Mouse (Mus musculus) embryonic fibroblast, embryonic 13.5 days (primary cell): ENCODE data around the gene Gdpd3. TPM values are rescaled to one million over a fixed set of nuclear protein-coding genes. Genes with fewer than 3 reads are reported as not detected.

Experiments
- H3K27ac ChIP-seq: 2 replicates; pipeline ENCODE4 v1.5.1; 2012; ENCODE audit warnings: low read length, control low read depth, inconsistent platforms; ENCODE audit not compliant: insufficient read depth
- H3K4me1 ChIP-seq: 2 replicates; pipeline ENCODE4 v1.6.1; 2011; ENCODE audit warnings: low read length; ENCODE audit not compliant: control insufficient read depth, insufficient read depth
- H3K4me3 ChIP-seq: 2 replicates; pipeline ENCODE4 v1.5.1; 2011; ENCODE audit warnings: mild to moderate bottlenecking, control low read depth, low read length; ENCODE audit not compliant: insufficient read depth
- CTCF ChIP-seq: IDR thresholded peaks from 2 replicates; pipeline ENCODE4 v1.5.1; 2011; ENCODE audit warnings: mild to moderate bottlenecking, control low read depth, low read length, moderate library complexity, borderline replicate concordance; ENCODE audit not compliant: insufficient read depth
- POLR2A ChIP-seq: IDR thresholded peaks from 2 replicates; pipeline ENCODE4 v1.6.1; 2011; ENCODE audit warnings: low read depth, mild to moderate bottlenecking, control low read depth, low read length, moderate library complexity
- polyA plus RNA-seq: library from polyadenylated mRNA; stranded (reverse); fragments of >200 nt; gene quantifications from 2 replicates; pipeline ENCODE4 v1.2.4, GENCODE M21; 2011; ENCODE audit warnings: low read depth; ENCODE audit not compliant: missing spikeins, insufficient read length

The Gdpd3 gene
- polyA plus RNA-seq, 1 experiment, result 3.6 TPM

GRCm38 (mm10) chr7:126795387-126796317 lies 29.5 kb downstream of the Gdpd3 start:
- H3K4me1 ChIP-seq, result peaks cover 2% of the 10 kb centered on the region
- no peak overlapping the region for H3K4me3 ChIP-seq
- peak; percentile 71; the same call in 1 of the 2 replicates for TF ChIP-seq CTCF
- no peak for TF ChIP-seq POLR2A
- no peak overlapping the region for H3K27ac ChIP-seq

DNA sequence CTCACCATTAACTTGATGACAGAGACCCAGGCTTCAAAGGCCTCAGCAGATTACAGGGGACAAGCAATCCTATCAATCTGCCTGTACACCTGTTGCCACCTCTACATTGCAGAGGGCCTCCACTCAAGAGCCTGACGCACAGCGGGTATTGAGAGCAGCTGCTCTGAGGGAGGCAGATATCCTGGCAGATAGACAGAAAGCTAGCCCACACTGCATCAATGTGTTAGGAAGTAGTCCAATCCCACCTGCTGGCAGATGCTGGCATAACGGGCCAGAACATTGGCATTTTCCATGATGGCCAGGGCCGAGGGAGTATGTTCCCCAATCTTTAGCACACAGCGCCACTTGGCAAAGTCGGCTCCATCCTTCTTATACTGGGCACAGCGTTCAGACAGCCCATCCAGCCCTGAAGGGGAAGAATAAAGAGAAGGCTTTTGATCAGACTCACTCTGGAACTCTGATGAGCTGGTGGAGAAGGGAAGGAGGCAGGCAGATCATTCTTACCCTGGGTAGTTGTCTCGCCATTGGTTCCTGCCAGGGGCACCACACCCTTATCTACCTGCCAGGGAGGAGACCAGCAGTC lies 30.3 kb downstream of the Gdpd3 start:
- Histone ChIP-seq H3K4me3 (peak overlapping the region; percentile 71), H3K27ac (no peak overlapping the region), H3K4me1 (peaks cover 2% of the 10 kb centered on the region)
- TF ChIP-seq CTCF, result no peak; the same call in 1 of the 2 replicates
- no peak for TF ChIP-seq POLR2A

DNA sequence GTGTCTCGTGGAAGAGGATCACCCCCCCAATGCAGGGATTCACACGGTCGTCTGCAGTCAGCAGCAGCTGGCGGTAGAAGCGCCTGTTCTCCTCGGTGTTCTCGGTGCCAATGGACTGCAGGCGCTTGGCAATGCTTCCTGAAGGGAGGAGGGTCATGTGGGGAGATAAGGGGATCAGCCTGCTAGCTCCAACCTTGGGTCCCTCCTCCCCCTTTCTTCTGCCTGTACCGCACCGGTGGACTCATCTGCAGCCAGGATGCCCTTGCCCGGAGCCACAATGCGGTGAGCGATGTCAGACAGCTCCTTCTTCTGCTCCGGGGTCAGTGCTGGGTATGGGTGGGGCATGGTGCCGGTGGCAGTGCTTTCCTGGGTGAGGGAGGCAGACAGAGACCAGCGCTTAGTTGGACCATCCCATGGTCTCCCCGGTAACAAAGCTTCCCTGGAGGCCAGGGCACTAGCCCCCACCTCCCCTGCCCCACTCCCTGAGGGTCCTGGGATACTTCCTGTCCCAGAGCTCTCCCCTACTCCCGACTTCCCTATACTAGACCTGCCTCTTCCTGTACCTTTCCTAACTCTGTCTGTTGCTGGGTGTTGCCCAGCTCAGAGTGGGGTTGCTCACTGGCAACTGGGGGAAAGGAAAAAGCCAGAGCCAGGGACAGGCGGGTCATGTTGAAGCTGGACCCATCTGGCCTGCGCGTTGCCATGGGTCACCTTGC lies 31.4 kb downstream of the Gdpd3 start, which contains the start of gene Fam57b:
TSS of gene Fam57b (plus strand) at position 258 of the 716 bp plus-strand sequence.
- TF ChIP-seq POLR2A (peak; percentile 53), CTCF (no peak)
- peak within 1 kb of the TSS; percentile 88 for H3K27ac ChIP-seq
- peak within 1 kb of the TSS; percentile 71 for H3K4me3 ChIP-seq
- H3K4me1 ChIP-seq, result peaks cover 2% of the 10 kb centered on the region

DNA sequence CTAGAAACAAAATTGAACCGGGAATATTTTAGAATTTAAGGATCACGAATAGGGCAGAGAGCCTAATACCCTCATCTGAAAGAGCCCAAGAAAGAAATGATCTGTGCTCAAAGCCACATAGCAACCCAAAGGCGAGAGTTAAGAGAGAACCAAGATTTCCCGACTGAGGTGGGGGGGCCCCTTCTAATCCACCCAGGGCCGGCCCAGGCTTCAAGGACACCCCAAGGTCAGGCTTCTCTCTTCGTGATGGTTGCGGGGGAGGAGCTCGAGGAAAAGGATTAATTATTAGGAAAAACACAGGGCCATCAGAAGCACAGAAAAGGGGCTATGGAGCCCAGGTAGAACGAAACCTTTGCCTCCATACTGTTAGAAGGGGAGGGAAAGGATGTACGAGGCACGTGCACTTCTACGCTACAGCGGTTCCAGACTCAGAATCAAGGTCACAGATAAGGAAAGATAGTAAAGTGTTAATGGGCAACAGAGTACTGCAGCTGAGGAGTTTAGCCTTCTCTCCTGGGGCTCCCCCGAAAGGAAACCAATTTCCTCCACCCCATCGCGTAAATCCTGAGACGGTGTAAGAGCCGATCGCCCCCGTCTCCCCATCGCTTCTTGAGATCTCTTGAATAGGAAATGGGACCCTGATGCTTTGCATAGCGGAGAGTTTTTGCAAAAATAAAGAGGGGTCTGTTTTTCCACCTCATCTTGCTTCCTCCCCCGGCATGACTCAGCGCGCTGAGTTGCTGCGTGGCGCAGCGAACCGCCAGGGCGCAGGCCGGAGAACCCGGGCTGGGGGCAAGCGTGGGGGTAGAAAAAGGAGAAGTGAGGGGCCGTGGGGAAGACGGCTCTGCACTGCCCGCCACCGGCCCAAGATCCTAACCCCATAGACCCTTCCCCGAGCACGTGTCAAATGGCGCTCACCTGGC lies 32.3 kb downstream of the Gdpd3 start:
- H3K27ac ChIP-seq, result peak overlapping the region; percentile 88
- peaks cover 2% of the 10 kb centered on the region for H3K4me1 ChIP-seq
- H3K4me3 ChIP-seq, result peak overlapping the region; percentile 71
- no peak for TF ChIP-seq CTCF
- TF ChIP-seq POLR2A, result peak; percentile 31; the same call in 1 of the 2 replicates

- Histone ChIP-seq H3K27ac (peak overlapping the region; percentile 88), H3K4me3 (peak overlapping the region; percentile 71), H3K4me1 (no peaks in the 10 kb centered on the region; the same call in 1 of the 2 replicates)
- TF ChIP-seq CTCF (no peak), POLR2A (peak; percentile 100)
Observed at GRCm38 (mm10) chr7:126799050-126799467, 32.9 kb downstream of the Gdpd3 start.

DNA sequence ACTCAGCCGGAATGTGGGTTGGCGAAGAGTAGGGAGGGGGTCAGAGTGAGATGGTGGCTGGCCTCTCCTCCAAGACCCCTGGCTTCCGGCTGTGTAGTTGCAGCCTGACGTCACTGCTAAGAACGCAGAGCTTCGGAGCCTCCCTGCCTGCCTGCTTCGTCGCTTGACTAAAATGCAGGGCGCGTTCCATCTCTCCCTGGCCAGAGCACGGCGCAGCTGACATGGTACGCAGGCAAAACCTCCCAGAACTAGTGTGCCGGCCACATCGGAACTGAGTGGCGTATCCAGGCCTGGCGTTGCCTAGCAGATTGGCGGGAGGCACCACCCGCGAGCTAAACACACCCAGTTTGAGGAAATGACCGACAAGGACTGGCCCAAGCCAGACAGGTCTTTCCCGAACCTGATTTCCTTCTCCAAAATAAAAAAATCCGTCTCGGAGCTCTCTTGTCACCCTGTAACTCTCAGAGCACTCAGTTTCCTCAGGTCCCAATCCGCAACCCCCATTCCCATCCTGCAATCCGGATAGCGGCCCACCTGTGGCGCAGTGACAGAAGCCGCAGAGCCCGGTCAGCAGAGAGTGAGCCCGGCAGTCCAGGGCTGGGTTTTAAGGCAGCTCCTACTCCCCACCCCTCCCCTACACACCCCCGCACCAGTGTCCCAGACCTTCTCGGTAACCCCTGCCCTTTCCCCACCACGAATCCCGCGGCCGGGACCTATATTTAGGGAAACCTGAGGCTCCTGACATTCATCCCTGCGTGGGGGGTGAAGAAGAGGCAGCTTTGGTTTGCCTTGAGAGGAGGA lies 33.5 kb downstream of the Gdpd3 start:
- Histone ChIP-seq H3K4me1 (no peaks in the 10 kb centered on the region; the same call in 1 of the 2 replicates), H3K4me3 (peak overlapping the region; percentile 24), H3K27ac (peak overlapping the region; percentile 91)
- TF ChIP-seq CTCF (peak; percentile 1; the same call in 1 of the 2 replicates), POLR2A (peak; percentile 94)

DNA sequence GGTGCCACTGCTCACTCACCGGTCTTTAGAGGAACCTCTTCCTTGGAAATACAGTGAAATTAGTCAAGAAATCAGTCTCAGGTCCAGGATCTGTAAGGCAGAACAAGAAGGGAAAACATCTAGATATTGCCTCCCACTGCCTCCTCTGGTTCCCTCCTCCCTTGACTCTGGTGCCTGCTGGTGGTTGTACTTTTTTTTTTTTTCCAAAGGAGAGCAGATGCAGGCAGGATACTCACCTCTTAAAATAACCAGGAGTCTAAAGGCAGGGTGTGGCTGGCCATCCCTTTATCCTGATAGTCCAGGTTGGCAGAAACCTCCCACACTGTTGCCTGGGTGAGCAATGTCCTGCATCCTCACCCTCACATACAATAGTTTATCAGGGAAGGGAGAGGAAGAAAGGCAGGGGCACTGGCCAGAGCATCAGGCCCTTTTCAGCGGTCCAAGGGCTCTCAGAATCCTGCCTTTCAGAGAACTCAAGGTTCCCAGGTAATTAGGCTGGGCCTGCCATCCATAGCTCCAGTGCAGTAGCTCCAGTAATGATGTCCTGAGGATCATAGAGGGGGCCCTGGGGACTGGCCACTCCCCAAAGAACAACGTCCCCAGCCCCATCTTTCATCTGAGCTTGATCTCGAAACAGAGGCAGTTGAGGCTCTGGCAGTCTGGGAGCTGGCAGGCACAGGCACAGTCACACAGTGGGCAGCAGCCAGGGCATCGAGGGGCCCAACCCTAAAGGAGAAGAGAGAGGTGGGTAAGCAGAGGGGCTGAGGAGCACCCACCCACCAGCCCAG lies 34.3 kb downstream of the Gdpd3 start:
- Histone ChIP-seq H3K4me3 (peak overlapping the region; percentile 24), H3K4me1 (no peaks in the 10 kb centered on the region), H3K27ac (peak overlapping the region; percentile 91)
- TF ChIP-seq POLR2A (no peak), CTCF (no peak)
